Mouse (Mus musculus) hindbrain, embryonic 16.5 days (tissue): Measurements from ENCODE around the gene Gng12. TPM values are rescaled to one million over a fixed set of nuclear protein-coding genes. Genes with fewer than 3 reads are reported as not detected.
"Not testable (repeated sequence)": the region's sequence is repeated elsewhere in the genome, so short reads cannot be mapped to it uniquely, and the experiment has no call there.

Source experiments
- ATAC-seq: fragments of 200-750 bp; cut with Nextera tagmentation; 2 replicates; pipeline ENCODE4 v1.8.0; 2017; ENCODE audit warnings: moderate TSS enrichment, moderate library complexity
- H3K27ac ChIP-seq: fragments of 300-500 bp; sonication (generic); 2 replicates; pipeline ENCODE4 v1.5.1; 2014; ENCODE audit warnings: low read depth, mild to moderate bottlenecking, control low read depth, low read length, moderate library complexity
- H3K27me3 ChIP-seq: fragments of 300-500 bp; sonication (generic); replicated peaks from 2 replicates; pipeline ENCODE4 v1.6.1; 2014; ENCODE audit warnings: low read length; ENCODE audit not compliant: control insufficient read depth, insufficient read depth
- H3K36me3 ChIP-seq: fragments of 300-500 bp; sonication (generic); 2 replicates; pipeline ENCODE4 v1.6.1; 2014; ENCODE audit warnings: mild to moderate bottlenecking, low read length, moderate library complexity, mixed read lengths; ENCODE audit not compliant: control insufficient read depth, insufficient read depth
- H3K4me1 ChIP-seq: fragments of 300-500 bp; sonication (generic); 2 replicates; pipeline ENCODE4 v1.6.1; 2014; ENCODE audit warnings: low read depth, low read length; ENCODE audit not compliant: control insufficient read depth, insufficient read depth
- H3K4me2 ChIP-seq: fragments of 300-500 bp; sonication (generic); 2 replicates; pipeline ENCODE4 v1.6.1; 2014; ENCODE audit warnings: mild to moderate bottlenecking, low read length, control low read depth, moderate library complexity
- H3K4me3 ChIP-seq: fragments of 300-500 bp; sonication (generic); 2 replicates; pipeline ENCODE4 v1.5.1; 2014; ENCODE audit warnings: mild to moderate bottlenecking, low read length, control low read depth, moderate library complexity
- H3K9ac ChIP-seq: fragments of 300-500 bp; sonication (generic); 2 replicates; pipeline ENCODE4 v1.6.1; 2014; ENCODE audit warnings: low read depth, mild to moderate bottlenecking, control low read depth, low read length, moderate library complexity
- H3K9me3 ChIP-seq: fragments of 300-500 bp; sonication (generic); 2 replicates; pipeline ENCODE4 v1.6.1; 2014; ENCODE audit warnings: mild to moderate bottlenecking, low read length, moderate library complexity; ENCODE audit not compliant: control insufficient read depth
- WGBS: fragments of 180-500 bp; shearing (Covaris S2); extraction: QIAGEN DNeasy Blood & Tissue Kit; methylation state at CpG from one replicate; pipeline ENCODE4 v1.1.7; 2014; 5-methylcytosine and 5-hydroxymethylcytosine counted together
- polyA plus RNA-seq: library from polyadenylated mRNA; unstranded; fragments of >200 nt; fragmentation: Nextera tagmentation; extraction: Ambion mirVana; gene quantifications from 2 replicates; pipeline ENCODE4 v1.2.1, GENCODE M21; 2015

The Gng12 gene
- polyA plus RNA-seq, 1 experiment from 2014 or later: 76.9 TPM

GRCm38 (mm10) chr6:66962582-66963043, 66.4 kb downstream of the Gng12 start:
- no peaks in the 10 kb centered on the region for H3K27me3 ChIP-seq
- H3K4me1 ChIP-seq: peaks cover 10% of the 10 kb centered on the region
- 35% methylated on average over 2 of the region's 2 CpGs for WGBS
- no peak overlapping the region for H3K27ac ChIP-seq
- H3K36me3 ChIP-seq: no peaks in the 10 kb centered on the region
- no peak overlapping the region for H3K4me3 ChIP-seq
- no peak overlapping the region for H3K4me2 ChIP-seq
- H3K9me3 ChIP-seq: no peaks in the 10 kb centered on the region
- ATAC-seq: peak; percentile 91
- H3K9ac ChIP-seq: no peak overlapping the region

DNA sequence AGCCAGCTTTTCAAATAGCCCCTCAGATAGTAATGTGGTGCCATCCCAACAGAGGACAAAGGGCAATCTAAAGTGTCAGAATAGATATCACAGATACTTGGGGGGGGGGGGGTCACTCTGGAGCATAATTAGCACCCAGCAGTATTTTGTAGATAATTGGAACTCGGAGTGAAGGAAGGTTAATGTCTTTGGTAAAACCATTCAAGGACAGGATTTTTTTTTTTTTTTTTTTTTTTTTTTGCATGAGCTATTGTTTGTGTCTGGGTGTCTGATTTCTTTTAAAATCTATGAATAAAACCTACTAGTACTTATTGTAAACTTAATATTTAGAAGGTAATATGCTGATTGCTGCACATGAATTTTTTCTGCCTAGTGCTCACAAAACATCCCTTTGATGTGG, 66.9 kb downstream of the Gng12 start:
- WGBS: 74% methylated on average over 1 of the region's 1 CpGs
- no peak for ATAC-seq
- H3K4me1 ChIP-seq: peaks cover 10% of the 10 kb centered on the region
- no peak overlapping the region for H3K4me2 ChIP-seq
- H3K27ac ChIP-seq: no peak overlapping the region
- no peak overlapping the region for H3K9ac ChIP-seq
- H3K9me3 ChIP-seq: no peaks in the 10 kb centered on the region
- no peaks in the 10 kb centered on the region for H3K36me3 ChIP-seq
- no peak overlapping the region for H3K4me3 ChIP-seq
- no peaks in the 10 kb centered on the region for H3K27me3 ChIP-seq

DNA sequence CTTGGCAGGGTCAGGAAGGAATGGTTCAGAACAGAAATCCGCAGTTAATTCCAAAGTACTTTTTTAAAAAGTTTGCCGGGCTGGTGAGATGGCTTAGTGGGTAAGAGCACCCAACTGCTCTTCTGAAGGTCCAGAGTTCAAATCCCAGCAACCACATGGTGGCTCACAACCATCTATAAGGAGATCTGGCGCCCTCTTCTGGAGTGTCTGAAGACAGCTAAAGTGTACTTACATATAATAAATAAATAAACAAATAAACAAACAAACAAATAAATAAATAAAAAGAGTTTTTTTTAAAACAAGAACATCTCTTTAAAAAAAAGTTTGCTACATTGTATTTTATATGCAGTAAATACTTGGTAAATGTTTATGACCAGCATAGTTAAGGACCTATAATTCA, 67.5 kb downstream of the Gng12 start:
- not testable (repeated sequence) for H3K9ac ChIP-seq, H3K4me1 ChIP-seq, H3K4me2 ChIP-seq, H3K9me3 ChIP-seq, H3K36me3 ChIP-seq, H3K27me3 ChIP-seq, ATAC-seq, H3K4me3 ChIP-seq, H3K27ac ChIP-seq
- WGBS: 90% methylated on average over 3 of the region's 3 CpGs

GRCm38 (mm10) chr6:66964222-66964621, 68.0 kb downstream of the Gng12 start:
- 20% methylated on average over 4 of the region's 4 CpGs for WGBS
- Histone ChIP-seq H3K36me3 (no peaks in the 10 kb centered on the region), H3K4me1 (peaks cover 10% of the 10 kb centered on the region), H3K9ac (no peak overlapping the region), H3K4me3 (no peak overlapping the region), H3K27me3 (no peaks in the 10 kb centered on the region), H3K27ac (no peak overlapping the region), H3K9me3 (no peaks in the 10 kb centered on the region), H3K4me2 (no peak overlapping the region)
- ATAC-seq: peak; percentile 82

GRCm38 (mm10) chr6:66965203-66965602, 69.0 kb downstream of the Gng12 start:
- 83% methylated on average over 4 of the region's 4 CpGs for WGBS

GRCm38 (mm10) chr6:66967788-66968187, 71.6 kb downstream of the Gng12 start:
- Histone ChIP-seq H3K27me3 (no peaks in the 10 kb centered on the region), H3K27ac (no peak overlapping the region), H3K9me3 (no peaks in the 10 kb centered on the region), H3K4me3 (no peak overlapping the region), H3K36me3 (no peaks in the 10 kb centered on the region), H3K4me2 (no peak overlapping the region), H3K4me1 (peaks cover 8% of the 10 kb centered on the region), H3K9ac (no peak overlapping the region)
- no peak for ATAC-seq
- 67% methylated on average over 2 of the region's 2 CpGs for WGBS

More at GRCm38 (mm10) chr6:66965203-66965602, 69.0 kb downstream of the Gng12 start:
- ATAC-seq: no peak
- Histone ChIP-seq H3K27me3 (no peaks in the 10 kb centered on the region), H3K4me3 (no peak overlapping the region), H3K4me2 (no peak overlapping the region), H3K36me3 (no peaks in the 10 kb centered on the region), H3K9me3 (no peaks in the 10 kb centered on the region), H3K9ac (no peak overlapping the region), H3K27ac (no peak overlapping the region), H3K4me1 (peaks cover 10% of the 10 kb centered on the region)

DNA sequence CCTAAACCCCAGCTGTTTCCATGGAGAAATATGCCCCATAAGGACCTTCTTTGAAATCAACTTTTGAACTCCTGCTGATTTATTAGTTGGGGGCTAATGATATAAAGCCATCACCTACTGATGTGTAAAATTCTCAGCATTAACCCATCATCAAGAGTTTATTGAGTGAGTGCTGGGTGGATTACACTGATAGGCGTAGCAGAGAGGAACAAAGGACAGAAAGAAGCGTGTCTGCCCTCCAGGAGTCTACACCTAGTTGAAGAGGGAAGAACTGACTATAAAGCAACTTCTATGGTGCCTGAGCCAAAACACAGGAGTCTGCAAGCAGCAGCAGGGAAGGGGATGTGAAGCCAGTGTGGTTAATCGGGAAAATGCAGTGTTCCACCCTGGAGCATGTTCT, 73.2 kb downstream of the Gng12 start:
- WGBS: 35% methylated on average over 3 of the region's 3 CpGs
- Histone ChIP-seq H3K27ac (no peak overlapping the region), H3K4me2 (no peak overlapping the region), H3K9me3 (no peaks in the 10 kb centered on the region), H3K27me3 (no peaks in the 10 kb centered on the region), H3K4me1 (peaks cover under 1% of the 10 kb centered on the region), H3K9ac (no peak overlapping the region), H3K36me3 (no peaks in the 10 kb centered on the region), H3K4me3 (no peak overlapping the region)
- no peak for ATAC-seq

- no peak overlapping the region for H3K9ac ChIP-seq
- no peaks in the 10 kb centered on the region for H3K27me3 ChIP-seq
- no peak overlapping the region for H3K4me3 ChIP-seq
- H3K9me3 ChIP-seq: no peaks in the 10 kb centered on the region
- WGBS: 83% methylated on average over 8 of the region's 8 CpGs
- H3K36me3 ChIP-seq: no peaks in the 10 kb centered on the region
- no peak overlapping the region for H3K27ac ChIP-seq
- H3K4me1 ChIP-seq: no peaks in the 10 kb centered on the region
- no peak for ATAC-seq
- no peak overlapping the region for H3K4me2 ChIP-seq
These were observed 76.1 kb downstream of the Gng12 start for GRCm38 (mm10) chr6:66972300-66972699.

GRCm38 (mm10) chr6:66973180-66973579, 77.0 kb downstream of the Gng12 start:
- Histone ChIP-seq H3K9ac (no peak overlapping the region), H3K36me3 (no peaks in the 10 kb centered on the region), H3K27me3 (no peaks in the 10 kb centered on the region), H3K9me3 (no peaks in the 10 kb centered on the region), H3K4me1 (no peaks in the 10 kb centered on the region), H3K27ac (no peak overlapping the region), H3K4me3 (no peak overlapping the region), H3K4me2 (no peak overlapping the region)
- ATAC-seq: no peak
- WGBS: 23% methylated on average over 3 of the region's 3 CpGs

DNA sequence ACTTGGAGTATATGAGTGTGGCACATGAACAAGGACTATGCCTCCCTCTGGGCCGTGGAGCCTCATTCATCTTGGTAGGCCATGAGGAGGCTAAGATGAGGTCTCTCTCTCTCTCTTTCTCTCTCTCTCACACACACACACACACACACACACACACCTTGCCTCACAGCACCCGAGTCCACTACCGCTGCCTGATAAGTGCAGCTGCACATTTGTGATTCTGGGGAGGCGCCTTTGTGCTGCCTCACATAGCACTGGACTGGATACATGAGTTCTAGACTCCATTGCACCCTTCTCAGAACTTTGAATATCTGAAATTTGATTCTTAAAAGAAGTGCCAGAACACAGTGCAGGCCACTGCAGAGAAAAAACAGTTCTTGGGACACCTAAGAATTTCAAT, 79.3 kb downstream of the Gng12 start:
- H3K4me2 ChIP-seq: no peak overlapping the region
- no peak for ATAC-seq
- no peaks in the 10 kb centered on the region for H3K9me3 ChIP-seq
- no peak overlapping the region for H3K9ac ChIP-seq
- H3K4me3 ChIP-seq: no peak overlapping the region
- no peaks in the 10 kb centered on the region for H3K4me1 ChIP-seq
- no peak overlapping the region for H3K27ac ChIP-seq
- no peaks in the 10 kb centered on the region for H3K27me3 ChIP-seq
- H3K36me3 ChIP-seq: no peaks in the 10 kb centered on the region
- 91% methylated on average over 4 of the region's 4 CpGs for WGBS
